Mouse (Mus musculus) embryonic facial prominence, embryonic 11.5 days (tissue): ENCODE results near the gene Rnf13. TPM values are rescaled to one million over a fixed set of nuclear protein-coding genes. Genes with fewer than 3 reads are reported as not detected.
A peak's percentile ranks its signal among the peaks of the same experiment; 100 is the strongest.
"Not testable (repeated sequence)": the region's sequence is repeated elsewhere in the genome, so short reads cannot be mapped to it uniquely, and the experiment has no call there.

Experiments
- ATAC-seq: fragments of 200-750 bp; cut with Nextera tagmentation; replicated peaks from 2 replicates; pipeline ENCODE4 v1.8.0; 2017; ENCODE audit warnings: low read depth; ENCODE audit not compliant: insufficient number of reproducible peaks, low FRiP score, low TSS enrichment
- DNase-seq: peaks from one replicate; pipeline ENCODE4 v3.0.0-alpha.2; 2015; ENCODE audit warnings: low spot score
- H3K27ac ChIP-seq: fragments of 300-500 bp; sonication (generic); replicated peaks from 2 replicates; pipeline ENCODE4 v1.5.1; 2014; ENCODE audit warnings: mild to moderate bottlenecking, low read depth, low read length, control low read depth
- H3K27me3 ChIP-seq: fragments of 300-500 bp; sonication (generic); 2 replicates; pipeline ENCODE4 v1.6.1; 2014; ENCODE audit warnings: mild to moderate bottlenecking, low read length, moderate library complexity, mixed read lengths; ENCODE audit not compliant: control insufficient read depth, insufficient read depth
- H3K36me3 ChIP-seq: fragments of 300-500 bp; sonication (generic); replicated peaks from 2 replicates; pipeline ENCODE4 v1.6.1; 2014; ENCODE audit warnings: low read depth, mild to moderate bottlenecking, low read length, moderate library complexity, mixed read lengths; ENCODE audit not compliant: control insufficient read depth, insufficient read depth
- H3K4me1 ChIP-seq: fragments of 300-500 bp; sonication (generic); 2 replicates; pipeline ENCODE4 v1.6.1; 2014; ENCODE audit warnings: low read length, mixed read lengths; ENCODE audit not compliant: control insufficient read depth, insufficient read depth
- H3K4me2 ChIP-seq: fragments of 300-500 bp; sonication (generic); 2 replicates; pipeline ENCODE4 v1.6.1; 2014; ENCODE audit warnings: low read depth, mild to moderate bottlenecking, control low read depth, low read length, moderate library complexity
- H3K4me3 ChIP-seq: fragments of 300-500 bp; sonication (generic); 2 replicates; pipeline ENCODE4 v1.5.1; 2014; ENCODE audit warnings: low read depth, low read length, control low read depth
- H3K9ac ChIP-seq: fragments of 300-500 bp; sonication (generic); replicated peaks from 2 replicates; pipeline ENCODE4 v1.6.1; 2014; ENCODE audit warnings: mild to moderate bottlenecking, control low read depth, low read length
- H3K9me3 ChIP-seq: fragments of 300-500 bp; sonication (generic); replicated peaks from 2 replicates; pipeline ENCODE4 v1.6.1; 2016; ENCODE audit warnings: mild to moderate bottlenecking, low read length, inconsistent platforms, mixed read lengths; ENCODE audit not compliant: control insufficient read depth
- WGBS: fragments of 180-500 bp; shearing (Covaris S2); extraction: QIAGEN DNeasy Blood & Tissue Kit; methylation state at CpG from one replicate; pipeline ENCODE4 v1.1.7; 2014; 5-methylcytosine and 5-hydroxymethylcytosine counted together
- polyA plus RNA-seq: library from polyadenylated mRNA; unstranded; fragments of >200 nt; fragmentation: Nextera tagmentation; extraction: Ambion mirVana; gene quantifications from 2 replicates; pipeline ENCODE4 v1.2.1, GENCODE M21; 2014

The Rnf13 gene
- polyA plus RNA-seq, 1 experiment from 2014 or later = 51.3 TPM

- H3K9ac ChIP-seq, ATAC-seq, H3K4me3 ChIP-seq, H3K9me3 ChIP-seq, H3K27ac ChIP-seq, H3K4me1 ChIP-seq, H3K4me2 ChIP-seq, H3K27me3 ChIP-seq, H3K36me3 ChIP-seq, DNase-seq: not testable (repeated sequence)
- 79% methylated on average over 6 of the region's 6 CpGs for WGBS
These were observed 59.2 kb downstream of the Rnf13 start for GRCm38 (mm10) chr3:57795071-57795470.

GRCm38 (mm10) chr3:57815447-57815846, 79.6 kb downstream of the Rnf13 start:
- H3K27me3 ChIP-seq = no peaks in the 10 kb centered on the region
- no peak overlapping the region for H3K4me3 ChIP-seq
- H3K27ac ChIP-seq = no peak overlapping the region
- no peaks in the 10 kb centered on the region for H3K4me1 ChIP-seq
- no peaks in the 10 kb centered on the region for H3K36me3 ChIP-seq
- no peak overlapping the region for H3K9ac ChIP-seq
- no peaks in the 10 kb centered on the region for H3K9me3 ChIP-seq
- no peak for ATAC-seq
- 86% methylated on average over 6 of the region's 6 CpGs for WGBS
- no peak overlapping the region for H3K4me2 ChIP-seq
- DNase-seq = peak; percentile 44

- Histone ChIP-seq H3K4me1 (no peaks in the 10 kb centered on the region), H3K9me3 (no peaks in the 10 kb centered on the region), H3K9ac (no peak overlapping the region), H3K4me2 (no peak overlapping the region), H3K27ac (no peak overlapping the region), H3K36me3 (no peaks in the 10 kb centered on the region), H3K4me3 (no peak overlapping the region), H3K27me3 (no peaks in the 10 kb centered on the region)
- ATAC-seq = no peak
- WGBS = 97% methylated on average over 3 of the region's 3 CpGs
- no peak for DNase-seq
These were observed 90.0 kb downstream of the Rnf13 start for GRCm38 (mm10) chr3:57825866-57826265.

- Histone ChIP-seq H3K4me1 (no peaks in the 10 kb centered on the region), H3K9me3 (no peaks in the 10 kb centered on the region), H3K9ac (no peak overlapping the region), H3K4me2 (no peak overlapping the region), H3K27me3 (no peaks in the 10 kb centered on the region), H3K36me3 (no peaks in the 10 kb centered on the region), H3K27ac (no peak overlapping the region), H3K4me3 (no peak overlapping the region)
- WGBS = 95% methylated on average over 11 of the region's 11 CpGs
- DNase-seq = no peak
- no peak for ATAC-seq
These were observed 97.7 kb downstream of the Rnf13 start for GRCm38 (mm10) chr3:57833585-57833984.

- no peak overlapping the region for H3K4me3 ChIP-seq
- no peak overlapping the region for H3K9ac ChIP-seq
- ATAC-seq (no peak), DNase-seq (no peak)
- no peak overlapping the region for H3K4me2 ChIP-seq
- no peaks in the 10 kb centered on the region for H3K4me1 ChIP-seq
- 91% methylated on average over 4 of the region's 4 CpGs for whole genome bisulfite sequencing
- no peaks in the 10 kb centered on the region for H3K27me3 ChIP-seq
- no peak overlapping the region for H3K27ac ChIP-seq
- no peaks in the 10 kb centered on the region for H3K9me3 ChIP-seq
- no peaks in the 10 kb centered on the region; the same call in 1 of the 2 replicates for H3K36me3 ChIP-seq
These were observed 101.0 kb downstream of the Rnf13 start for GRCm38 (mm10) chr3:57836911-57837310.

GRCm38 (mm10) chr3:57843775-57844174, 107.9 kb downstream of the Rnf13 start:
- Histone ChIP-seq H3K27ac (no peak overlapping the region), H3K27me3 (no peaks in the 10 kb centered on the region), H3K4me1 (no peaks in the 10 kb centered on the region), H3K9me3 (no peaks in the 10 kb centered on the region), H3K36me3 (no peaks in the 10 kb centered on the region; the same call in 1 of the 2 replicates), H3K9ac (no peak overlapping the region), H3K4me2 (no peak overlapping the region), H3K4me3 (no peak overlapping the region)
- DNase-seq (peak; percentile 61), ATAC-seq (no peak)

- 13% methylated on average over 11 of the region's 11 CpGs for WGBS
- no peaks in the 10 kb centered on the region; the same call in 1 of the 2 replicates for H3K36me3 ChIP-seq
- H3K9ac ChIP-seq = peak overlapping the region; percentile 85
- H3K27me3 ChIP-seq = no peaks in the 10 kb centered on the region
- no peak overlapping the region; the same call in 1 of the 2 replicates for H3K27ac ChIP-seq
- no peaks in the 10 kb centered on the region for H3K4me1 ChIP-seq
- H3K9me3 ChIP-seq = no peaks in the 10 kb centered on the region
- peak overlapping the region; percentile 73 for H3K4me3 ChIP-seq
- DNase-seq (peak; percentile 51), ATAC-seq (no peak)
- peak overlapping the region; percentile 57 for H3K4me2 ChIP-seq
These were observed 110.2 kb downstream of the Rnf13 start for GRCm38 (mm10) chr3:57845786-57846661.

- peak overlapping the region; percentile 73 for H3K4me3 ChIP-seq
- DNase-seq = no peak
- H3K36me3 ChIP-seq = no peaks in the 10 kb centered on the region; the same call in 1 of the 2 replicates
- H3K27me3 ChIP-seq = no peaks in the 10 kb centered on the region
- H3K4me1 ChIP-seq = no peaks in the 10 kb centered on the region
- ATAC-seq = no peak
- 0% methylated on average over 9 of the region's 9 CpGs for WGBS
- peak overlapping the region; percentile 85 for H3K9ac ChIP-seq
- peak overlapping the region; percentile 57 for H3K4me2 ChIP-seq
- no peaks in the 10 kb centered on the region for H3K9me3 ChIP-seq
- peak overlapping the region; percentile 96 for H3K27ac ChIP-seq
These were observed 110.7 kb downstream of the Rnf13 start for GRCm38 (mm10) chr3:57846662-57846911.
